10 mouse cellular contexts compared by ENCODE assay signal in the genomic region with DNA sequence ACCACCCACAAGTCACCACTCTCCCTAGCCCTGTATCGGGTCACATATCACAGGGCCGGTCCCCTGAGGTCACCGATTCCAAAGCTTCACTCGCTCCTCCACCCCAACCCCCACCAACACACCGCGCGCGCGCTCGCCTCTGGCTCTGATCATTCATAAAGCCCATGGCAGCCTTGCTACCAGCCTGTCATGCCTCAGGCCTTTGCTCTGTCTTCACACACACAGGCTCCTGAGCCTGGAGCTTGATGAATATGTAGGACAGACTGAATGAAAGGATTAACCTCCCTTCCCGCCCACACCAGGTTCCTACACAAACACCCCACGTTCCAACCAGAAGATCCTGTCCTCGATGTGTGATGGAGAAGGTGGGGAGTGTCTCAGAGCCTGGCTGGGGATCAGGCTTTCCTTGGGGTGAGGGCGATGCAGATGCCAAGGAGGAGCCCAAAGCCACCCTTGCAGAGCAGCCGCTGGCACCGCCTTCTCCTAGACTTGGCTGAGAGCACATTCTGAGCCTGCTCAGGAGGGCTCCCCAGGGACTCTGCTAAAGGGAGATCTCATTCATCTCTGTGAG. TPM values are rescaled to one million over a fixed set of nuclear protein-coding genes. Genes with fewer than 3 reads are reported as not detected.
DNase-seq lines count a peak whose midpoint lies in the region; ATAC-seq and TF ChIP-seq lines count a peak whose summit lies in the region.
"Had no signal": no experiment of that assay in that cellular context is flagged by ENCODE, and none has a peak within 500 bp of the region (broad histone marks: within the 10 kb centered on the region; RNA-seq: fewer than 3 reads in every experiment).

No protein-coding gene starts in this region.

- peak; percentile 44; the same call in 1 of the 2 replicates for ATAC-seq in forebrain, embryonic 14.5 days

- H3K9ac ChIP-seq in forebrain, embryonic 14.5 days (ENCODE audit: low read length): 0 out of 2 replicates have a peak overlapping the region, but pooled peaks have one; percentile 17
- H3K9ac ChIP-seq: neural tube, embryonic 12.5 days had no signal

- H3K27me3 ChIP-seq in forebrain, embryonic 14.5 days (replicated peaks; ENCODE audit: control insufficient read depth, insufficient read depth, low read length): no peaks in the 10 kb centered on the region
- H3K27me3 ChIP-seq: neural tube, embryonic 12.5 days had no signal

- H3K9me3 ChIP-seq in forebrain, embryonic 14.5 days (replicated peaks; ENCODE audit: control insufficient read depth, low read length): no peaks in the 10 kb centered on the region
- H3K9me3 ChIP-seq: neural tube, embryonic 12.5 days had no signal

- 26% methylated on average over 16 of the region's 16 CpGs for WGBS in forebrain, embryonic 14.5 days

- no peak overlapping the region for H3K27ac ChIP-seq in forebrain, embryonic 14.5 days (ENCODE audit: low read depth, low read length)
- H3K27ac ChIP-seq in left cerebral cortex, adult 2 months: no peak overlapping the region
- H3K27ac ChIP-seq: neural tube, embryonic 12.5 days had no signal

- intact Hi-C loops in left cerebral cortex, adult 2 months (cut with DNase I): no loop called here

- H3K4me2 ChIP-seq in forebrain, embryonic 14.5 days (ENCODE audit: low read length): no peak overlapping the region
- H3K4me2 ChIP-seq: neural tube, embryonic 12.5 days had no signal

- H3K4me1 ChIP-seq in forebrain, embryonic 14.5 days (ENCODE audit: control insufficient read depth, insufficient read depth, low read length): peaks cover 6% of the 10 kb centered on the region; the same call in 1 of the 2 replicates

- H3K4me3 ChIP-seq in forebrain, embryonic 14.5 days (ENCODE audit: low read depth, low read length): no peak overlapping the region
- H3K4me3 ChIP-seq in left cerebral cortex, adult 2 months: no peak overlapping the region
- H3K4me3 ChIP-seq: neural tube, embryonic 12.5 days had no signal

- no peak for TF ChIP-seq CTCF in left cerebral cortex, adult 2 months (IDR thresholded peaks at IDR 0.05)

- peak; percentile 41 for DNase-seq in embryo, embryonic 10 days (ENCODE audit: low spot score)
- DNase-seq in embryo, embryonic 10.5 days (ENCODE audit: low spot score): no peak
- DNase-seq in forebrain, embryonic 14.5 days (ENCODE audit: low spot score): peak; percentile 51
- peak; percentile 32 to 46 for DNase-seq in left cerebral cortex, adult 2 months (ENCODE audit: extremely low spot score in 1 of 2, low spot score in 2 of 2)
- peak; percentile 38 to 45 for DNase-seq in right cerebral cortex, adult 2 months (ENCODE audit: low spot score in 2 of 2)
- DNase-seq in lung, adult 18-20 months: no peak
- DNase-seq in gastrocnemius, adult 8-10 months (ENCODE audit: low spot score in 2 of 2): no peak
- no peak for DNase-seq in urinary bladder, postnatal 4 days (ENCODE audit: low spot score in 2 of 2)
- DNase-seq: kidney, adult 8-10 months had no signal

- peaks cover 9% of the 10 kb centered on the region; the same call in 1 of the 2 replicates for H3K36me3 ChIP-seq in forebrain, embryonic 14.5 days (ENCODE audit: control insufficient read depth, insufficient read depth, low read length)
- H3K36me3 ChIP-seq: neural tube, embryonic 12.5 days had no signal

RNA-seq across cellular contexts. Expression of a gene that starts 16.8 kb away (rescaled TPM):
- polyA plus RNA-seq in forebrain, embryonic 14.5 days (2014; fragmentation: Nextera tagmentation; extraction: Ambion mirVana): 20.1 and 20.8 TPM in 2 replicates
- total RNA-seq in left cerebral cortex, adult 2 months (2021): 10 to 100 TPM; 53.4 to 59.2 TPM
- total RNA-seq in gastrocnemius, adult 8-10 months (2022): 1 to 10 TPM in 2 of 4 experiments, under 1 TPM in 2; 0.39 to 1.3 (median 0.98) TPM

RNA-seq across cellular contexts. Expression of a gene that starts 22.0 kb away (rescaled TPM):
- 33.7 and 35.7 TPM in 2 replicates for polyA plus RNA-seq in forebrain, embryonic 14.5 days (2014; fragmentation: Nextera tagmentation; extraction: Ambion mirVana)
- total RNA-seq in left cerebral cortex, adult 2 months (2021): 10 to 100 TPM; 31.0 to 37.2 TPM
- total RNA-seq in gastrocnemius, adult 8-10 months (2022): 10 to 100 TPM; 22.8 to 27.8 (median 25.1) TPM

RNA-seq across cellular contexts. Expression of a gene that starts 52.2 kb away (rescaled TPM):
- 109 and 132 TPM in 2 replicates for polyA plus RNA-seq in forebrain, embryonic 14.5 days (2014; fragmentation: Nextera tagmentation; extraction: Ambion mirVana)
- total RNA-seq in left cerebral cortex, adult 2 months (2021): 10 to 100 TPM; 70.8 to 72.8 TPM
- 10 to 100 TPM; 23.6 to 31.8 (median 26.0) TPM for total RNA-seq in gastrocnemius, adult 8-10 months (2022)

Comparison
In these comparisons a context has a peak if more than half of its experiments do, and no peak if none do; other contexts are left out.
1. DNase-seq: peak in embryo, embryonic 10 days (single experiment), forebrain, embryonic 14.5 days (single experiment), left cerebral cortex, adult 2 months (2 of 2) and right cerebral cortex, adult 2 months (2 of 2); none in embryo, embryonic 10.5 days (single experiment), lung, adult 18-20 months (0 of 2), gastrocnemius, adult 8-10 months (0 of 2) and urinary bladder, postnatal 4 days (0 of 2).
2. RNA of a gene that starts 16.8 kb away (total RNA-seq): 53.4 to 59.2 TPM in left cerebral cortex, adult 2 months; 0.39 to 1.3 TPM in gastrocnemius, adult 8-10 months; every median in the first group is over 10 times any median in the second.